Mouse (Mus musculus) liver, embryonic 15.5 days (tissue): ENCODE results near the gene Sdk2. TPM values are rescaled to one million over a fixed set of nuclear protein-coding genes. Genes with fewer than 3 reads are reported as not detected.

Experiments
- ATAC-seq: fragments of 200-750 bp; cut with Nextera tagmentation; 2 replicates; pipeline ENCODE4 v1.8.0; 2017; ENCODE audit warnings: moderate number of reproducible peaks, mild to moderate bottlenecking, moderate library complexity; ENCODE audit not compliant: insufficient read depth
- H3K27ac ChIP-seq: fragments of 300-500 bp; sonication (generic); replicated peaks from 2 replicates; pipeline ENCODE4 v1.5.1; 2015; ENCODE audit warnings: mild to moderate bottlenecking, inconsistent platforms
- H3K27me3 ChIP-seq: fragments of 300-500 bp; sonication (generic); 2 replicates; pipeline ENCODE4 v1.6.1; 2015; ENCODE audit warnings: mild to moderate bottlenecking, inconsistent platforms
- H3K36me3 ChIP-seq: fragments of 300-500 bp; sonication (generic); replicated peaks from 2 replicates; pipeline ENCODE4 v1.6.1; 2015; ENCODE audit warnings: moderate library complexity, mild to moderate bottlenecking, inconsistent platforms
- H3K4me1 ChIP-seq: fragments of 300-500 bp; sonication (generic); replicated peaks from 2 replicates; pipeline ENCODE4 v1.6.1; 2015; ENCODE audit warnings: inconsistent platforms
- H3K4me2 ChIP-seq: fragments of 300-500 bp; sonication (generic); 2 replicates; pipeline ENCODE4 v1.6.1; 2015; ENCODE audit warnings: moderate library complexity, mild to moderate bottlenecking, inconsistent platforms
- H3K4me3 ChIP-seq: fragments of 300-500 bp; sonication (generic); replicated peaks from 2 replicates; pipeline ENCODE4 v1.5.1; 2015; ENCODE audit warnings: mild to moderate bottlenecking, inconsistent platforms
- H3K9ac ChIP-seq: fragments of 300-500 bp; sonication (generic); 2 replicates; pipeline ENCODE4 v1.6.1; 2015; ENCODE audit warnings: moderate library complexity, mild to moderate bottlenecking, inconsistent platforms
- H3K9me3 ChIP-seq: fragments of 300-500 bp; sonication (generic); replicated peaks from 2 replicates; pipeline ENCODE4 v1.6.1; 2016; ENCODE audit warnings: inconsistent platforms
- WGBS: fragments of 180-500 bp; shearing (Covaris S2); methylation state at CpG from one replicate; pipeline ENCODE4 v1.1.7; 2015; ENCODE audit warnings: mixed read lengths; ENCODE audit not compliant: insufficient replicate concordance; 5-methylcytosine and 5-hydroxymethylcytosine counted together
- polyA plus RNA-seq: library from polyadenylated mRNA; unstranded; fragments of >200 nt; fragmentation: Nextera tagmentation; extraction: Ambion mirVana; gene quantifications from 2 replicates; pipeline ENCODE4 v1.2.1, GENCODE M21; 2015

Gene Sdk2
- polyA plus RNA-seq, 1 experiment from 2014 or later = 0.20 TPM

GRCm38 (mm10) chr11:113990466-113990865, 76.4 kb downstream of the Sdk2 start:
- Histone ChIP-seq H3K4me1 (no peaks in the 10 kb centered on the region), H3K9ac (no peak overlapping the region), H3K27me3 (no peaks in the 10 kb centered on the region), H3K9me3 (no peaks in the 10 kb centered on the region), H3K27ac (no peak overlapping the region), H3K4me2 (no peak overlapping the region), H3K4me3 (no peak overlapping the region), H3K36me3 (no peaks in the 10 kb centered on the region)
- 2% methylated on average over 6 of the region's 6 CpGs for WGBS
- no peak for ATAC-seq

- no peak for ATAC-seq
- WGBS = 32% methylated on average over 4 of the region's 4 CpGs
Measured at GRCm38 (mm10) chr11:113990065-113990464, 76.8 kb downstream of the Sdk2 start.

GRCm38 (mm10) chr11:113985826-113986416, 80.9 kb downstream of the Sdk2 start:
- Histone ChIP-seq H3K4me3 (no peak overlapping the region), H3K4me2 (no peak overlapping the region), H3K27ac (no peak overlapping the region), H3K9me3 (no peaks in the 10 kb centered on the region), H3K27me3 (no peaks in the 10 kb centered on the region), H3K36me3 (no peaks in the 10 kb centered on the region), H3K9ac (no peak overlapping the region), H3K4me1 (no peaks in the 10 kb centered on the region)
- ATAC-seq = no peak
- 29% methylated on average over 5 of the region's 5 CpGs for WGBS

More at GRCm38 (mm10) chr11:113990065-113990464, 76.8 kb downstream of the Sdk2 start:
- Histone ChIP-seq H3K9ac (no peak overlapping the region), H3K27ac (no peak overlapping the region), H3K4me2 (no peak overlapping the region), H3K36me3 (no peaks in the 10 kb centered on the region), H3K4me3 (no peak overlapping the region), H3K4me1 (no peaks in the 10 kb centered on the region), H3K9me3 (no peaks in the 10 kb centered on the region), H3K27me3 (no peaks in the 10 kb centered on the region)

- no peaks in the 10 kb centered on the region for H3K9me3 ChIP-seq
- 40% methylated on average over 7 of the region's 7 CpGs for WGBS
- no peak overlapping the region for H3K4me3 ChIP-seq
- H3K4me1 ChIP-seq = no peaks in the 10 kb centered on the region
- no peak for ATAC-seq
- H3K36me3 ChIP-seq = no peaks in the 10 kb centered on the region
- no peak overlapping the region for H3K4me2 ChIP-seq
- no peaks in the 10 kb centered on the region for H3K27me3 ChIP-seq
- no peak overlapping the region for H3K9ac ChIP-seq
- no peak overlapping the region for H3K27ac ChIP-seq
Measured at GRCm38 (mm10) chr11:113981732-113982503, 84.9 kb downstream of the Sdk2 start.

- 71% methylated on average over 6 of the region's 6 CpGs for WGBS
- no peak overlapping the region for H3K27ac ChIP-seq
Measured at GRCm38 (mm10) chr11:113981088-113981487, 85.8 kb downstream of the Sdk2 start.

GRCm38 (mm10) chr11:113978318-113978717, 88.5 kb downstream of the Sdk2 start:
- no peaks in the 10 kb centered on the region for H3K36me3 ChIP-seq
- H3K4me2 ChIP-seq = no peak overlapping the region
- H3K9me3 ChIP-seq = no peaks in the 10 kb centered on the region
- H3K27me3 ChIP-seq = no peaks in the 10 kb centered on the region
- H3K4me1 ChIP-seq = no peaks in the 10 kb centered on the region
- no peak overlapping the region for H3K9ac ChIP-seq
- ATAC-seq = no peak
- no peak overlapping the region for H3K4me3 ChIP-seq
- H3K27ac ChIP-seq = no peak overlapping the region
- 84% methylated on average over 12 of the region's 12 CpGs for WGBS

More at GRCm38 (mm10) chr11:113981088-113981487, 85.8 kb downstream of the Sdk2 start:
- no peak overlapping the region for H3K4me2 ChIP-seq
- no peaks in the 10 kb centered on the region for H3K4me1 ChIP-seq
- H3K36me3 ChIP-seq = no peaks in the 10 kb centered on the region
- no peak overlapping the region for H3K9ac ChIP-seq
- no peaks in the 10 kb centered on the region for H3K9me3 ChIP-seq
- no peaks in the 10 kb centered on the region for H3K27me3 ChIP-seq
- no peak for ATAC-seq
- no peak overlapping the region for H3K4me3 ChIP-seq

- Histone ChIP-seq H3K4me2 (no peak overlapping the region), H3K27ac (no peak overlapping the region), H3K9ac (no peak overlapping the region), H3K27me3 (no peaks in the 10 kb centered on the region), H3K36me3 (no peaks in the 10 kb centered on the region), H3K4me1 (no peaks in the 10 kb centered on the region), H3K9me3 (no peaks in the 10 kb centered on the region; the same call in 1 of the 2 replicates), H3K4me3 (no peak overlapping the region)
- WGBS = 60% methylated on average over 3 of the region's 3 CpGs
- no peak for ATAC-seq
Measured at GRCm38 (mm10) chr11:113975667-113975970, 91.2 kb downstream of the Sdk2 start.

- no peaks in the 10 kb centered on the region for H3K36me3 ChIP-seq
- no peak for ATAC-seq
- H3K27ac ChIP-seq = no peak overlapping the region
- no peak overlapping the region for H3K9ac ChIP-seq
- H3K4me1 ChIP-seq = no peaks in the 10 kb centered on the region
- no peak overlapping the region for H3K4me3 ChIP-seq
- H3K9me3 ChIP-seq = no peaks in the 10 kb centered on the region; the same call in 1 of the 2 replicates
- 47% methylated on average over 16 of the region's 16 CpGs for WGBS
- no peaks in the 10 kb centered on the region for H3K27me3 ChIP-seq
- H3K4me2 ChIP-seq = no peak overlapping the region
Measured at GRCm38 (mm10) chr11:113974876-113975666, 91.8 kb downstream of the Sdk2 start.

GRCm38 (mm10) chr11:113972517-113972872, 94.4 kb downstream of the Sdk2 start:
- ATAC-seq = no peak
- Histone ChIP-seq H3K27me3 (no peaks in the 10 kb centered on the region), H3K4me3 (no peak overlapping the region), H3K4me1 (no peaks in the 10 kb centered on the region), H3K9ac (no peak overlapping the region), H3K36me3 (no peaks in the 10 kb centered on the region), H3K27ac (no peak overlapping the region), H3K4me2 (no peak overlapping the region), H3K9me3 (peaks cover 6% of the 10 kb centered on the region; the same call in 1 of the 2 replicates)
- WGBS = 71% methylated on average over 3 of the region's 3 CpGs

- no peak for ATAC-seq
- no peak overlapping the region for H3K9ac ChIP-seq
- H3K9me3 ChIP-seq = peaks cover 9% of the 10 kb centered on the region; the same call in 1 of the 2 replicates
- H3K4me1 ChIP-seq = no peaks in the 10 kb centered on the region
- WGBS = 77% methylated on average over 19 of the region's 19 CpGs
- no peak overlapping the region for H3K27ac ChIP-seq
- H3K36me3 ChIP-seq = no peaks in the 10 kb centered on the region
- no peak overlapping the region for H3K4me2 ChIP-seq
- H3K4me3 ChIP-seq = no peak overlapping the region
- no peaks in the 10 kb centered on the region for H3K27me3 ChIP-seq
Measured at GRCm38 (mm10) chr11:113971609-113972516, 95.0 kb downstream of the Sdk2 start.
